Mouse (Mus musculus) embryonic fibroblast, embryonic 13.5 days (primary cell): ENCODE measurements at regions not wholly inside any gene's neighbourhood (a gene's known extent, or its start where the extent isn't known, plus 50 kb on each side); places are given as distances from the start of the nearest gene placed in this dataset.

Experiments
- H3K27ac ChIP-seq: 2 replicates; pipeline ENCODE4 v1.5.1; 2012; ENCODE audit warnings: low read length, control low read depth, inconsistent platforms; ENCODE audit not compliant: insufficient read depth
- H3K4me1 ChIP-seq: 2 replicates; pipeline ENCODE4 v1.6.1; 2011; ENCODE audit warnings: low read length; ENCODE audit not compliant: control insufficient read depth, insufficient read depth
- H3K4me3 ChIP-seq: 2 replicates; pipeline ENCODE4 v1.5.1; 2011; ENCODE audit warnings: mild to moderate bottlenecking, control low read depth, low read length; ENCODE audit not compliant: insufficient read depth
- CTCF ChIP-seq: IDR thresholded peaks from 2 replicates; pipeline ENCODE4 v1.5.1; 2011; ENCODE audit warnings: mild to moderate bottlenecking, control low read depth, low read length, moderate library complexity, borderline replicate concordance; ENCODE audit not compliant: insufficient read depth
- POLR2A ChIP-seq: IDR thresholded peaks from 2 replicates; pipeline ENCODE4 v1.6.1; 2011; ENCODE audit warnings: low read depth, mild to moderate bottlenecking, control low read depth, low read length, moderate library complexity

- H3K27ac ChIP-seq, result no peak overlapping the region
- H3K4me1 ChIP-seq, result no peaks in the 10 kb centered on the region
- TF ChIP-seq CTCF, result no peak
- TF ChIP-seq POLR2A, result no peak
- no peak overlapping the region for H3K4me3 ChIP-seq
Observed at GRCm38 (mm10) chr7:96108768-96109167, 62.3 kb upstream of the Tenm4 start.

GRCm38 (mm10) chr7:96120142-96120541 lies 50.9 kb upstream of the Tenm4 start:
- Histone ChIP-seq H3K4me1 (no peaks in the 10 kb centered on the region), H3K27ac (no peak overlapping the region), H3K4me3 (no peak overlapping the region)
- TF ChIP-seq CTCF, result no peak
- TF ChIP-seq POLR2A, result no peak
